Mouse (Mus musculus) bone marrow, adult 2 months (tissue): ENCODE results near the gene Vps53.

ENCODE experiments used
- CTCF ChIP-seq: fragments of 200-500 bp; IDR thresholded peaks from 2 replicates; pipeline ENCODE4 v1.5.1; 2011; ENCODE audit warnings: low read length, control low read depth; ENCODE audit not compliant: control insufficient read depth, insufficient read depth
- POLR2A ChIP-seq: fragments of 200-500 bp; IDR thresholded peaks from 2 replicates; pipeline ENCODE4 v1.6.1; 2011; ENCODE audit warnings: low read depth, mild to moderate bottlenecking, control low read depth, low read length, borderline replicate concordance; ENCODE audit not compliant: control insufficient read depth

GRCm38 (mm10) chr11:76120407-76120901 is 59.0 kb downstream of the Vps53 start:
- TF ChIP-seq POLR2A: no peak
- TF ChIP-seq CTCF: no peak
